Mouse (Mus musculus) testis, postnatal 14 days (tissue): ENCODE measurements around the gene 4933427D14Rik.
"Not testable (repeated sequence)": the region's sequence is repeated elsewhere in the genome, so short reads cannot be mapped to it uniquely, and the experiment has no call there.

Experiments used
- DNase-seq: peaks from one replicate; pipeline ENCODE4 v3.0.0; 2021; ENCODE audit warnings: low spot score

4933427D14Rik gene

DNA sequence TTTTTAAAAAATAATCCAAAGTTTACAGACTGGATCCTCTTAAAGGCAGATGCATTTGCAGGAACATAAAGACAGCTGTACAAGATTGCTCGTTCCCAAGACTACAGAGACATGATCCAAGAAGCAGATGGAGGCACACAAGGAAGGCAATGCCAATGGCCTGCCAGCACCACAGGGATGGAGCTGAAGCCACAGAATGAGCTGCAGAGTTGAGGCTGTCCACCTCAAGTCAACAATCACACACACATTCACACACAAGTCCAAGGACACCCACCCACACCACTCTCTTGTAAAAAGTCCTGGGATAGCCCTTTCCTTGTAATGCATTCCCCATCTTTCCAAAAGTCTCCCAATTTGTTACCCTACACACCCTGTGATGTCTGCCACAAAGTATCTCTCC lies 3.8 kb downstream of the 4933427D14Rik start:
- no peak for DNase-seq

DNA sequence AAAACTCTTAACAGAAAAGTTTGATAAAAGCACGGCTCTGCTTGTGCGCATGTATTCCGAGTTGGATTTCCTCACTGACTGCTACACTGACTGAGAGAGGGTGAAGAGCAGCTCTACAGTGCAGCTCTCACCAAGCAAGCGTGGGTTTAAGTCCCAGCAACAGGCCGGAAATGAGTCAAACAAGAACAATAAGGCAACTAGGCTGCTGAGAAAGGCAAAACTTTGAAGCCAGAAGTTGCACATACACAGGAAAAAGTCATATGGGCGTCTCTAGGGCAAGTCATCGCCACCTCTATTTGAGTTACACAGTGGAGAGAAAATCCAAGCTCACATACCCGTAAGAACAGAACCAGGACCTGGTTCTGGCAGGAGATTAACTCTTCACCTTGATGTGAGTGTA lies 10.8 kb downstream of the 4933427D14Rik start:
- no peak for DNase-seq

DNA sequence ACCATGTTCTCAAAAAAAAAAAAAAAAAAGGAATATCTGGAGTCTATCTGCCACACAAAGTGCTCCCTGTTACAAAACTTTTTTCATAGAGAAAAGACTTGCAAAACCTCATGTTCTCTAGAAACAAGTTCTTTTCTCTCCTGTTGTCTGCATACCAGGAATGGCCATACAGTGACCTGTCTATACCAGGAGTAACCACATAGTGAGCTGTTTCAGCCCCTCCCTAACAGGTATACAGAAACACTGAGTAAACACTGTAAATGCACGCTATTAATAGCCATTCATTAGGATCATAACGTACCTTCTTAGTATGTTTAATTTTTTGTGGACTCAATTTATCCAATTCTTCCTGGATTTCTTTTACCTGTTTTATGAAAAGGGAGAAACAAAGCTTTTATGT lies 13.0 kb downstream of the 4933427D14Rik start:
- no peak for DNase-seq

DNA sequence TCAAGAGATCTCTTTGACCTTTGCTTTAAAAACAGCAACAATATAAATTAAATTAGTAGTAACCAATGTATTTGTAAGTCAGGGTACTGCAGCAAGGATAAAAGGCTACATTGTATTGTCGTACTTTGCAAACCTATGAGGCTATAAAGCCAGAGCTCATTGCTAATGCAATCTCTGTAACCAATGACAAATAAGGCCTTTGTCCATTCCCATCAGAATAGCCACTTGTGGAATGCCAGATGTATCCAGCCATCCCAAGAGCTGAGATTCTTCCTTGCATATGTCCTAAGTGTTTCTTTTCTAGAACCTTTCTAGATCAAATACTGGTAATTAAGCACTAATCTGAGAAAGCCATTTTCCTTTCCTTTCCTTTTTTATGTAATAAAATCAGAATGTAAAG lies 16.4 kb downstream of the 4933427D14Rik start:
- no peak for DNase-seq

DNA sequence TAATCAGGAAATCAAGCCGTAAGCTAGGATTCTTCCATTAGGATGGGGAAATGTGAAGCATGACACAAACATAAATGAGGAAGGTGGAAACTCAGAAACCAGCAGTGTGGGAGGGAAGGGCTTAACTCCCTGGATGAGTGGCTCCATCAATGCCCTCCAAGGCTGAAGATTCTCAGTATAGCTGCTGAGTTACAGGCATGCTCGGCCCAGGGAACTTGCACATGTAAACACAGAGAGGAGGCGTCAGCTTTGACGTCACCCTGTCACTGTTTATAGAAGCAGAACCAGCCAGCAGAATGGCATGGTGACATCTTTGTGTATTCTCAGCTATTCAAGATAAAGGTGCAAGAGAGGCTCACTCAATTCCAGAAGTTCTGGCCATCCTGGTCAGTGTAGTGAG lies 23.0 kb downstream of the 4933427D14Rik start:
- DNase-seq = no peak

DNA sequence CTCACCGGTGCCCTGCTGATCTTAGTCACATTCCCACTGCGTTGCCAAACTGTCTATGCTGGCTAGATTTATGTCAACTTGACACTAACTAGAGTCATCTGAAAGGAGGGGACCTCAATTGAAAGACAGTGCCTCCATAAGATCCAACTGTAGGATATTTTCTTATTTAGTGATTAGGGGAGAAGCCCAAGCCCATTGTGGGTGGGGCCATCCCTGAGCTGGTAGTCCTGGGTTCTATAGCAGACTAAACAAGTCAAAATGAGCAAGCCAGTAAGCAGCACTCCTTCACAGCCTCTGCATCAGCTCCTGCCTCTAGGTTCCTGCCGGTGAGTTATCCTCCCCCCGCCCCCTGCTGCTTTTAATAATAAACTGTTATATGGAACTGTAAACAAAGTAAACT lies 26.1 kb downstream of the 4933427D14Rik start:
- no peak for DNase-seq

DNA sequence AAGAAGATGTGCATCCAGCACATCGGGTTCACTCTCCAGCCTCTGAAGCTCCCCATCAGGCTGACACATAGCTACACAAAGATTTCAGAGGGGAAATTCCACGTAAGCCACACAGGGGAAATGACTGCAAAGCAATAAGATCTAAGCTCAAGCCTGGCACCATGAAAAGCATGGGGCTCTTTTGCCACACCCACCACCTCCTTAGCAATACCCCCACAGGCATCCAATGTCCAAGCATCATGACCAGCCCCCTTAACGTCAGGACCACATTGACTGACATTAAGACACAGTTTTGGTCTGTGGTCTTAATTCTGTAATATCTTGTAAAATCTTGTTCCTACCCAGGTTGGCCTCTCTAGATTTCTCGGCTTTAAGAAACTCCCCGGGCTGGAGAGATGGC lies 26.7 kb downstream of the 4933427D14Rik start:
- no peak for DNase-seq

DNA sequence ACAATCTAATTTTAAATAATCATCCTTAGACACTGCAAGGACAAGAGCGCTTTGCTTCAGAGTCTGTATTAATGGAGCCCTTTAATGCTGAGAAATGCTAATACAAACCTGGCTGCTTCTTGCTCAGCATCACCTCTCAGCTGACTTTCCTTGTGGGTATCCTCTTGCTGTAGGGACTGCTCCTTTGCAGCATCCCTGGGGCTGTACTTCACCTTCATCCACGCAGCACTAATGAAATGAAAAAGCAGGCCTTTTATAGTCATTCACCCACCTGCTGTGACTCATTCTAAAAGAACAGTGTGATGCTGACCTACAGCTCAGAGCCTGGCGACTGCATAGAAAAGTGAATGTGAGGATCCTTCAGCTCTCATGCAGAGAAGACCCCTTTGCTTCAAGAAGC lies 30.7 kb downstream of the 4933427D14Rik start:
- no peak for DNase-seq

DNA sequence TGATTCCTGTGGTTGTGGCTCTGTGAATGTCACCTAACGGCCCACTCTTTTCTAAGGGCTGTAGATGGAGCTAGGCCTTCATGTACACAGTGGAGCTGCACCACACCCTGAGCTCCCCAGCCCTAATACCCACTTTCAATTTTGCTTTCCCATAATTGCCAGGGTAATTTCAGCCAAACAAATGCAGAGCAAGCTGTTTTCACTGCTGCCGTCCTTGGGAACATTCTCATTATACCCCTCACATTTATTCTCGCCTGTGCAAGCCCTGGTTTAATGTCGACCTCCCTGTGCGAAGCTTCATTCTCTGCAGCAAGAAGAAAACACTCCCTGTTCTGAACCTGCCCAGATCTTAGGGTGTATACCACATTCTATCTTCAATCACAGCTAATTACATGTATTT lies 31.3 kb downstream of the 4933427D14Rik start:
- no peak for DNase-seq

DNA sequence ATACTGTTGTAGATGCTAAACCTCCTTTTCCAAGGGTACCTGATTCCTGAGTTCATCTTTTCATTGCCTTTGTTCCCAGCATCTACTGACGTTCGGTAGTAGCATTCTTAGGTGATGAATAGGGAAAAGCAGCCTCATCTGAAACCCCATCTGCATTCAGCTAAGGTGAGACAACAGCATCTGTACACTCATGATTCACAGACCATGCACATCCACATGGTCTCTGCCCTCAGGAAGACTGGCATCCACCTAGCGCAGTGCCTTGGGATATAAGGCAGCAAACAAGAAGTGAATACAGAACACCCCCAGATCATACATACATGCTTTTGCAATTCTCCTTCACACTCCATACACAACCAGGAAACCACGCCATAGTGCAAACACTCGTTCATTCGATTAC lies 32.5 kb downstream of the 4933427D14Rik start:
- DNase-seq = no peak

DNA sequence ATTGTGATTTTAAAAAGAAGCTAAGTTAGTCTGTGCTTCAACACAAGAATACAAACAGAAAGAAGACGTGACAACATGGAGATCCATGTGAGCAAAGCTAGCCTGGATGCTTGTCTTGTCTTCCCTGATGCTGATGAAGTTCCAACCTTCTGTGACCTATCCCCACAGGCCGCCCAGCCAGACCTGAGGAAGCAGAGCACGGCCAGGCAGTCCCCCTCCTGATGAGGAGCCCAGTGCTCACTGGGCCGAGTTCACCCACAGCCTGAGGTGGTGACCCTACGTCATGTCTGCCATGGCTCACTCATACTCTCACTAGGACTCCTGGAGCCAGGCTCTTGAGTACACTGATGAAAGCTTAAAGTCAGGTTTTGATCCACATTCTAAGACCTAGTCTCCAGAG lies 33.8 kb downstream of the 4933427D14Rik start:
- no peak for DNase-seq

DNA sequence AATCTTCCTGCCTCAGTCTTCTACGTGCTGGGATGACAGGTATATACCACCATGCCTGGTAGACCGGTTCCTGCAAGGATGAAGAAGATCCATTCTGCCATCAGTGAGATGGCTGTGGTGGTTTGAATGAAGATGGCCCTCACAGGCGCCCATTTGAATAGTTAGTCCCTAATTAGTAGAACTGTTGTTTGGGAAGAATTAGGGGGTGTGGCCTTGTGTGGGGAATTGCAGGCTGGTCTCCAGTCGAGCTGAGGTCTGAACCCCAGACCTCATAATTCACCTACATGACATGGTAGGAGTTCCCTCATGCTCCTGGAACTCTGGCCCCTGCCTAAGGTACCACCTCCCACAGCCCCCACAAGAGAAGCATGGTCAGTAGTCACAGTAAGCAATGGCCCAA lies 35.4 kb downstream of the 4933427D14Rik start:
- DNase-seq = not testable (repeated sequence)

DNA sequence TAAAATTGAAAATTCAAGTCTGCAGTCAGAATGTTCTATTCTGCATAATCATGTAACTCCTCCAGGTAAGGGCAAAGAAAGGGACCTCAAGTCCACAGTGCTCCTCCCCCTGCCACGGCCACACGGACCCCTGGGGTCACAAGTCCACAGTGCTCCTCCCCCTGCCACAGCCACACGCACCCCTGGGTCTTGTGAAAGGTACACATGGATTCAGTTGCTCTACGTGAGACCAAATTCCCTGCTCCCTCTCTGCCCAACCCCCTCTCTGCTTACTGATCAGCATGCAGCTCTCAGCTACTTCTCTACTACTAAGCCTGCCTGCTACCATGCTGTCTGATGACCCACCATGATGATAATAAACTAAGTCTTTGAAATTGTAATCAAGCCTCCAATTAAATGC lies 37.4 kb downstream of the 4933427D14Rik start:
- DNase-seq = no peak

DNA sequence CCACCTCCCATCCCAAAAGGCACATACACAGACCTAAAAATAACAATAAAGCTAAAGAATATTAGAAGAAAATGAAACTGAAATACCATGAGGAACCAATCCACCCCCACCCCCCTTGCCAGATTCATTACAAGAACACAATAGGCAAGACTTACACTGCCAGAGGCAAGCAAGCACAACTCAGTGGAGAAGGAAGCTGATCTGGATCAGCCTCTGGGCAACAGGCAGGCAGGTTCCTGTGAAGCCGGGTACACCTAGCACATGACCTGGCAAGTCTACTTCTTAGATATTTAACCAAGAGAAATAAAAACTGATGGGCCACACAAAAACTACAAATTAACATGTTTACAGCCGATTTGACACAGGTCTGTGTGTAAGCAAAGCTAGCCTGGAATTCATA lies 44.1 kb downstream of the 4933427D14Rik start:
- no peak for DNase-seq

DNA sequence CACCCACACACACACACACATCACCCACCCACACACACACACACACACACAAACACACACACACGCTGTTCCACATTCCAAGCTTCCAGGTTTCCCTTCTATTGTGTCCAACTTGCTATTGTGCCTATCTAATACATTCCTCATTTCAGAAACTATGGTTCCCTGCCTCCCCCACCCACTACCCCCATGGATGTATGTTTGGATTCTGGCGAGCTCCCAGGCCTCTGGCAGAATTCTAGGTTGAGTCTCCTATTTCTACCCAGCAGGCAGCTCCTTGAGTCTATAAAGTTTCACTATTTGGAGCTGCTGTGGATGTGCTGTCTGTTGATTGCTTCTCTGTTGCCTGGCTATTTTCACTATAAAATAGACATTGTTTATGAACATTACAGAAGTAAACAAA lies 50.6 kb downstream of the 4933427D14Rik start:
- no peak for DNase-seq

DNA sequence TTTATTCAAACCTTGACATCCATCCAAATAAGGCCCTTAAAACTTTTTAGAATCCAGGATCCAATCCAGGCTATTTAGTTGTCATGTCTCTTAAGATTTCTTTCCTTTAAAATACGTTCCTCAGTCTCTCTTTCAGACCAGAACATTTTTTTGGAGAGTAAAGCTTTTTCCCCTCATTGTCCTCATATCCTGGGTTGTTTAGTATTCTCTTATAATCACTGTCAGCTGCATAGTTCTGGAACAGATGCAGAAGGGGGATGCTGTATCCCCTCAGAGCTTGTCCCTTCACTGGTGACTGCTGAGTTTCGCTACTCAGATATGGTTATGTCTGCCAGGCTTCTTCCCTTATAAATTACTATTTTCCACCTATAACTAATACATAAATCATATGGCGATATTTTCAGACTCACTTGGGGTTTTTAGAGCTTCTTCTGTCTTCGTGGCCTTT lies 51.3 kb downstream of the 4933427D14Rik start:
- no peak for DNase-seq

DNA sequence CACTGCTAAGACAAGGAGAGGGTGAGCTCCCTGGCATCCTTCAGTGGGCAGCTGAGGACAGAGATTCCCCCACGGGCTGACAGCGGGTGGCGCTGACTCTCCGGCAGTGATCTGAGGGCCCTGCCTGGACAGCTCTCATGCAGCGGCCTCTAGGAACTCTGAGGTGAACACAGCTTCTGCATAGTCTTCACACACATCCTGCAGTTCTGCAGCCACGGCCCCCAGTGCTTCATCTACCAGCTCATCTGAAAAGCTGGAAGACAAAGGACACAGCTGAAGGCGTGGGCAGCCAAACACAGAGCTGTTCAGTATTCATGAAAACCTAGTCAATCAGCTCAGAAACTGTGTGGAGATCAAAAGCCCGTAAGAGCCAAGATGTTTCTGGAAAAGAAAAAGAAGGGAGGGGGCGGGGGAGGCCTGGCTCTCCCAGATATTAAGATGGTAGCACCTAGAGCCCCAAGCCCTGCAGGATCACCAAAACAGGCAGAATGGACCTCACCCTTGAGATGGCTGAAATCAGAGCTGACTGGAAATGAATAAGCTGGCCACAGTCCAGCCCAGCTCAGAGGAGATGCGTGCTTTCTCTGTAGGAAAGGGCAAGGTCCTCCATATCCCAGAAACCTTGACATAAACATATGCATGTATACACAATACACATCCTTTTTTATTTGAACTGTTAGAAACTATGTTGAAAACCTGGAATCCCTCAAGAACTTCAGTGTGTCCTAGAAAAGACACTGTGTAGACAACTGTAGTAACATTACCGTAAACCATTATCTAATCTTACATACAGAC lies 51.9 kb downstream of the 4933427D14Rik start:
- DNase-seq = no peak

DNA sequence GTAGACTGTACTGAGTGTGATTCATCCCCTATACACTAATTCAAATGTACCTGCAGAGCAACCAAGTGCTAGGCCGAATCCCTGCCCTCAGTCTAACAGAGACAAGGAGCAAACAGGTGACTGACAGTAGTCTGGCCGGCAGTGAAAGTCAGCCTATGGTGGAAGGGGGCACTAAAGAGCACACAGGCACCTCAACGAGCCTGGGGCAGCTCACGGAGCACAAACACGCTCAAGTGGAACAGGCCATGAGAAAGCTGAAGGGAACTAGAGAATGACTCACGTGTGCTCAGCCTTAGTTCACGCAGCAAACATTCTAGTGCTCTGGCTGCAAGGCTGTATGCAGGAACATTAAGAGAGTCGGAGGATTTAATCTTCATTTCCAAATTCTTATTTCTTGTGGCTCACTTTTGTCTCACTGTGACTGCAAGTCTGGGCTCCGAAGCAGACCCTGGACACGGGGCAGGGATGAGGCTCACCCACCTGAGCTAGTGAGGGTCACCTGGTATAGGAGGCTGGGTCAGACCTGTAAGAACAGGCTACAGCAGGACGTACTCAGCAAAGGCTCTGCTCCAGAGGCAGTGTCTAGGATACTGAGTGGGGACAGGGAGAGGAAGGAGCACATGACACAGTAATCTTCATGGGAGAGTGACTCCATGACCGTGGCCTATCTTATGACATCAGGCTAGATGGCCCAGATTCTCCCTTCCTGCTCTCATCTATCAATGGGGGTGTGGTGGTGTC lies 54.0 kb downstream of the 4933427D14Rik start:
- no peak for DNase-seq

DNA sequence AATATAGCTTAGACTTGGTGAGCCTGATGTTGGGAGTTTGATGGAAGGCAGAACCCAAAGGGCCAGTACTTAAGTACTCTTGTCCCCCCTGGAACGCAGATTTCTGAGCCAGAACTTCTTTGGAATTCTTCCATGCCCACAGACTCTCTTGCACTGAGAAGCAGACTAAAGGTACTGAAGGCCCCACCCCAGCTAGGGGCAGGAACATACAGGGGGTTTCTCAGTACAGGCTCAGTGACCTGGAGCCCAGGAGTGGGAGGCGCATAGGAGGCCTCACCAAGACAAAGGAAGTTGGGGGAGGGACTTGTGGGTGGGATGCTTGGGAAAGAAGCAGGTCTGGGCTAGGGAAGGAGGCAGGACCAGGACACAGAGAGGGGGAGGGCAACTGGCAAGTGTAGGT lies 56.1 kb downstream of the 4933427D14Rik start:
- no peak for DNase-seq

DNA sequence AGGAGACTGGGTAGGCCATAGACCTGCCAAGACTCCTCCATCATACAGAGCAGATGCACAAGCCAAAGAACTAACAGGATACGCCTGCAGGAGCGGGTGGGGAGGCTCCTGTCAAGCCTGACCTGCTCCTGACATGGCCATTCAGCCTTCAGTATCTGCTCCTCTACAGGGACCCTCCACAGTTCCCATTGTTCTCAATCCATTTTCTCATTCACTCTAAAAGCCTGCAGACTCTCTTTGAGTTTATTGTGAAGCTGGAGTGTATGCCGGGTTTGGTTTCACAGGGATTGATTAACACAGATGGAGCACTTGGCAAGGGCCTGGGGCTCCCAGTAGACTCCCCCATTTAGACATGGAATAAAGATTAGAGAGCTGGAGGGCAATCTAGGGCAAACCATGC lies 59.3 kb downstream of the 4933427D14Rik start:
- DNase-seq = no peak

DNA sequence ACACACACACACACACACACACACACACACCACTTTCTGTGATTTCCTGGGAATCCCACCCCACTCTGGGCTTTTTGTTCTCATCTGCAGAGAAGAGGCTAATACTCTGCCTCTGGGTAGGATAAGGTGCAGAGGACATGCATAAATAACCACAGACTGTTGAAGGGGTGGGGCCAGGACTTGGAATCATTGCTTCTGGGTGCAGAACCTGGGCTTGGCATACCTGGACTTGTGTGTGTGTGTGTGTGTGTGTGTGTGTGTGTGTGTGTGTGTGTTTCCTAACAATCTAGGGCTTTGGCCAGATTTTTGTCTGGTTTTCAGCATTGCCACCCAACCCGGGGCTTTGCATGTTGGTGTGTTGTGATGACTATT lies 61.4 kb downstream of the 4933427D14Rik start:
- DNase-seq = no peak

DNA sequence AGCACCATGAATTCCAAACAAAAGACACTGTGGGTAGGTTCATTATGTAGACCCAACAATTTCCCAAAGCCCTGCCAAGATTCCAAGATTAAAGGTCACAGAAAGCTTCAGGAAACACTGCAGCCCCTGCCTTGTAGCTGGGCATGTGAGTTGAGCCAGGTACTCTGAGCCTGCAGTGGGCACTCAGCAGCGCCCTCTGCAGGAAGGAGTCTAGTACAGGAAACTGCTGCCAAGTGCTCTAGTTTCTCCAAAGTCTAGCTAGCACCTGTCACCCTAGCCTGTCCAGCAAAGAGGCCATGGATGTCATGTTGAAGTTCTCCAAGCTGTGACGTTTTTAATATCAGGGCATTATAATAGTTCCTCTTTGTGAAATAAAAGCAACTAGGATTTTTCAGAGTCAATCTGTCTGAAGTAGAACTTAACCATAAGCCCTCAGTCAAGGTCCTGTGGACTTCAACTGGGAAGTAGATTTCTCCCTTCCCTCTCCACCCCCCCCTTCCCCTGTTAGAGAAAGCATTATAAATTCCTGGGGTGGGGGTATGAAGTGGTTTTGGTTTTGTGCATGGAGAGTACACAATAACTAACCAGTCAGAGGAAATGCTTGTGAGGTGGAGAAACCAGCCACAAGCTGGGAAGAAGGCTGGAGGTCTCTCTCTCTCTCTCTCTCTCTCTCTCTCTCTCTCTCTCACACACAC lies 61.9 kb downstream of the 4933427D14Rik start:
- DNase-seq = peak; percentile 18

DNA sequence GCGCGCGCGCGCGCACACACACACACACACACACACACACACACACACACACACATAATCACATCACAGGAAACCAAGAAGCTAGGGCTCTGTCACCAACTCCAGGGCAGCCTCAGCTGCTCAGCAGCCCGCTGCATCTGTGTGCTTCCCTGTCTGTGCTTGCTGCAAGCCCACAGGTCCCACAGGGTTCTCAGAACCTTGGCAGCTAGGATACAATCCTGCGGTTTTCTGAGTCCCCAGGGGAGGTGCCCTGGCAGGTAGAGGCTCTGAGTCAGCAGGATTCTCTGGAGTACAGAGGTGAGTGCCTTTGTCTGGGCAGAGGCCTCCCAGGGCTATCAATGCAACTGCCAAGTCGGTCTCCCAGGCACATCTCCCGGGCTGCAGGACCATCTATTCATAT lies 64.4 kb downstream of the 4933427D14Rik start:
- peak; percentile 14 for DNase-seq
